Mouse (Mus musculus): ENCODE results near the gene Tbx21.

DNA sequence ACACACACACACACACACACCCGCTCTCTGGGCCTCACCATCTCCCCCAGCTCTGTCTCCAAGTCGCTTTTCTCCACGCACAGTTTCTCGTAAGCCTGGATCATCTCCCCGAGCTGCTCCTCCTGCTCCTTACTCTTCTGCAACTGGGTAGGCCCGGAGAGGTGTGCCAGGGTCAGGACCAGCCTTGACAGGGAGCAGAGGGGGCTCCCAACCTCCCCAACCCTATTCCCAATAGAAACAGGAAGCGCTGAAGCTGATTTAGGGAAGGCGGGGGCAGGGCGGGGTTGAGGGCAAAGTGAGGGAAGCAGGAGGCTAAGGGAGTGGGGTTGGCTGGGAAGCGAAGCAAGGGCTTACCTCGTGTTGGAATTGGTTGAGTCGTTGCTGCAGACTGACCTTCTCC, 33.5 kb upstream of the Tbx21 start:
- TF ChIP-seq CTCF (IDR thresholded peaks at IDR 0.05; ENCODE audit: low read depth, low read length), result no peak
- no peak for TF ChIP-seq POLR2A (IDR thresholded peaks at IDR 0.05; ENCODE audit: insufficient read depth, low read length)
